Mouse (Mus musculus): ENCODE results near the gene Plpp1.

GRCm38 (mm10) chr13:112759777-112760537, 40.6 kb upstream of the Plpp1 start:
- TF ChIP-seq TAL1 (IDR thresholded peaks at IDR 0.05; ENCODE audit: low read length) (peak; percentile 31; the same call in 1 of the 2 replicates), HCFC1 (IDR thresholded peaks at IDR 0.05; ENCODE audit: low read depth, low read length) (no peak), UBTF (IDR thresholded peaks at IDR 0.05; ENCODE audit: borderline replicate concordance, insufficient read depth, low read depth, low read length) (no peak)

Measured in MEL (cell line).